Mouse (Mus musculus): Measurements from ENCODE around the gene 1810049J17Rik.

DNA sequence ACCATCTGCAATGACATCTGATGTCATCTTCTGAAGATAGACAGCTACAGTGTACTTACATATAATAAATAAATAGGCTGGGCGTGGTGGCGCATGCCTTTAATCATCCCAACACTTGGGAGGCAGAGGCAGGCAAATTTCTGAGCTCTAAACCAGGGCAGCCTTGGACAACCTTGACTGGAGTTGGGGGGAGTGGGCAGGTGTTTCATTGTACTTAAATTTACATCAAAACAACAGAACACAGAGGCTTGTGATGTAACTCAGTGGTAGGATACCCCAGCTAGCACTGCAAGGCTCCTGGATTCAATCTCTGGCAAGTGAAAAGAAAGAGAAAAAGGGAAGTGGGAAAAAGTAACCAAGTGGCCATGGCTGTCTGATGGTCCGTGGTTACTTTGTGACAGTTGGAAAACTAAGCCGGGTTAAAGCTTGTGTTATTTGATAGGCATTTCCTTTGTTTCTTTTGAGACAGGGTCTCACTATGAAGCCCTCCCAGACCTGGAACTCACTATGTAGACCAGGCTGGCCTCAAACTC is 46.5 kb downstream of the 1810049J17Rik start:
- no peak for TF ChIP-seq EP300 (IDR thresholded peaks at IDR 0.05; ENCODE audit: low read depth)
- no peak for TF ChIP-seq CTCF (IDR thresholded peaks at IDR 0.05; ENCODE audit: low read depth)
